Mouse (Mus musculus): ENCODE data around the gene Gm10306. TPM values are rescaled to one million over a fixed set of nuclear protein-coding genes. Genes with fewer than 3 reads are reported as not detected.

Gene Gm10306
- total RNA-seq, 1 experiment from 2014 or later: not detected

GRCm38 (mm10) chr4:94602496-94603030 is 46.2 kb downstream of the Gm10306 start:
- ATAC-seq (replicated peaks in 1 of 2; ENCODE audit: insufficient read depth in 1 of 2, low FRiP score in 2 of 2, low TSS enrichment in 1 of 2, low read depth in 1 of 2, poor library complexity in 2 of 2, severe bottlenecking in 2 of 2): peak; percentile 4 to 31; a peak in 3 of 4 replicates

- peak; percentile 97 to 98 for ATAC-seq (replicated peaks in 1 of 2; ENCODE audit: insufficient read depth in 1 of 2, low FRiP score in 2 of 2, low TSS enrichment in 1 of 2, low read depth in 1 of 2, poor library complexity in 2 of 2, severe bottlenecking in 2 of 2)
Measured at GRCm38 (mm10) chr4:94603031-94603629, 46.8 kb downstream of the Gm10306 start, which contains the start of gene Plaa. Gene Plaa (minus strand): TSS chr4:94603244.

- ATAC-seq (replicated peaks in 1 of 2; ENCODE audit: insufficient read depth in 1 of 2, low FRiP score in 2 of 2, low TSS enrichment in 1 of 2, low read depth in 1 of 2, poor library complexity in 2 of 2, severe bottlenecking in 2 of 2): no peak
Measured at GRCm38 (mm10) chr4:94604452-94605019, 48.2 kb downstream of the Gm10306 start.

GRCm38 (mm10) chr4:94605591-94605990 is 49.2 kb downstream of the Gm10306 start:
- no peak for ATAC-seq (replicated peaks in 1 of 2; ENCODE audit: insufficient read depth in 1 of 2, low FRiP score in 2 of 2, low TSS enrichment in 1 of 2, low read depth in 1 of 2, poor library complexity in 2 of 2, severe bottlenecking in 2 of 2)

Other genes with a start within 250 kb of the Gm10306 start
- 22.0 and 30.4 TPM in 2 replicates for gene Caap1, start 250 bp downstream of the Gm10306 start, total RNA-seq (2017)
- 97.0 and 111 TPM in 2 replicates for gene Plaa, start 46.7 kb downstream of the Gm10306 start, total RNA-seq (2017)
- gene Ift74, start 57.9 kb downstream of the Gm10306 start, total RNA-seq (2017): 35.6 and 35.8 TPM in 2 replicates
- gene Lrrc19, start 93.6 kb downstream of the Gm10306 start, total RNA-seq (2017): not detected in 2 replicates
- gene Tek, start 182.7 kb downstream of the Gm10306 start, total RNA-seq (2017): 7.9 and 13.0 TPM in 2 replicates